Mouse (Mus musculus) intestine, embryonic 16.5 days (tissue): ENCODE measurements around the gene Rlim. TPM values are rescaled to one million over a fixed set of nuclear protein-coding genes. Genes with fewer than 3 reads are reported as not detected.

Experiments used
- ATAC-seq: fragments of 200-750 bp; cut with Nextera tagmentation; 2 replicates; pipeline ENCODE4 v1.8.0; 2017; ENCODE audit warnings: moderate TSS enrichment, moderate library complexity
- H3K27ac ChIP-seq: fragments of 300-500 bp; sonication (generic); 2 replicates; pipeline ENCODE4 v1.5.1; 2014; ENCODE audit warnings: mild to moderate bottlenecking, low read length
- H3K27me3 ChIP-seq: fragments of 300-500 bp; sonication (generic); replicated peaks from 2 replicates; pipeline ENCODE4 v1.6.1; 2014; ENCODE audit warnings: low read length, control low read depth, mixed read lengths; ENCODE audit not compliant: control insufficient read depth, insufficient read depth
- H3K36me3 ChIP-seq: fragments of 300-500 bp; sonication (generic); 2 replicates; pipeline ENCODE4 v1.6.1; 2014; ENCODE audit warnings: low read length, control low read depth; ENCODE audit not compliant: control insufficient read depth, insufficient read depth
- H3K4me1 ChIP-seq: fragments of 300-500 bp; sonication (generic); 2 replicates; pipeline ENCODE4 v1.6.1; 2014; ENCODE audit warnings: low read length, control low read depth, mixed read lengths; ENCODE audit not compliant: control insufficient read depth, insufficient read depth
- H3K4me2 ChIP-seq: fragments of 300-500 bp; sonication (generic); 2 replicates; pipeline ENCODE4 v1.6.1; 2014; ENCODE audit warnings: low read depth, low read length, control low read depth
- H3K4me3 ChIP-seq: fragments of 300-500 bp; sonication (generic); 2 replicates; pipeline ENCODE4 v1.5.1; 2014; ENCODE audit warnings: mild to moderate bottlenecking, low read length
- H3K9ac ChIP-seq: fragments of 300-500 bp; sonication (generic); 2 replicates; pipeline ENCODE4 v1.6.1; 2014; ENCODE audit warnings: low read depth, low read length
- H3K9me3 ChIP-seq: fragments of 300-500 bp; sonication (generic); 2 replicates; pipeline ENCODE4 v1.6.1; 2016; ENCODE audit warnings: low read length, control low read depth; ENCODE audit not compliant: control insufficient read depth
- WGBS: fragments of 180-500 bp; shearing (Covaris S2); extraction: QIAGEN DNeasy Blood & Tissue Kit; methylation state at CpG from one replicate; pipeline ENCODE4 v1.1.7; 2014; 5-methylcytosine and 5-hydroxymethylcytosine counted together
- polyA plus RNA-seq: library from polyadenylated mRNA; unstranded; fragments of >200 nt; fragmentation: Nextera tagmentation; extraction: Ambion mirVana; gene quantifications from 2 replicates; pipeline ENCODE4 v1.2.1, GENCODE M21; 2015

Rlim gene
- polyA plus RNA-seq, 1 experiment from 2014 or later: 23.5 TPM

- Histone ChIP-seq H3K9ac (no peak overlapping the region), H3K4me3 (no peak overlapping the region), H3K4me1 (peaks cover 4% of the 10 kb centered on the region; the same call in 1 of the 2 replicates), H3K27me3 (no peaks in the 10 kb centered on the region), H3K4me2 (no peak overlapping the region), H3K9me3 (no peaks in the 10 kb centered on the region), H3K36me3 (no peaks in the 10 kb centered on the region), H3K27ac (no peak overlapping the region)
- no peak for ATAC-seq
- 35% methylated on average over 6 of the region's 6 CpGs for WGBS
Measured at GRCm38 (mm10) chrX:103986159-103986558, 5.1 kb upstream of the Rlim start.

- no peak overlapping the region for H3K27ac ChIP-seq
- ATAC-seq: no peak
- no peaks in the 10 kb centered on the region for H3K36me3 ChIP-seq
- peaks cover 4% of the 10 kb centered on the region; the same call in 1 of the 2 replicates for H3K4me1 ChIP-seq
- H3K4me3 ChIP-seq: no peak overlapping the region
- no peaks in the 10 kb centered on the region for H3K27me3 ChIP-seq
- 42% methylated on average over 5 of the region's 5 CpGs for WGBS
- no peak overlapping the region for H3K4me2 ChIP-seq
- H3K9me3 ChIP-seq: no peaks in the 10 kb centered on the region
- no peak overlapping the region for H3K9ac ChIP-seq
Measured at GRCm38 (mm10) chrX:103984992-103985391, 3.9 kb upstream of the Rlim start.

- no peak overlapping the region for H3K4me3 ChIP-seq
- H3K4me1 ChIP-seq: no peaks in the 10 kb centered on the region
- no peaks in the 10 kb centered on the region for H3K36me3 ChIP-seq
- ATAC-seq: no peak
- H3K4me2 ChIP-seq: peak overlapping the region; percentile 51
- H3K27ac ChIP-seq: peak overlapping the region; percentile 82; the same call in 1 of the 2 replicates
- H3K9ac ChIP-seq: no peak overlapping the region
- H3K9me3 ChIP-seq: no peaks in the 10 kb centered on the region
- no peaks in the 10 kb centered on the region for H3K27me3 ChIP-seq
- WGBS: 76% methylated on average over 10 of the region's 10 CpGs
Measured at GRCm38 (mm10) chrX:103981806-103982205, 722 bp upstream of the Rlim start.

GRCm38 (mm10) chrX:103980590-103981168 lies 405 bp downstream of the Rlim start:
- Histone ChIP-seq H3K27ac (peak overlapping the region; percentile 89), H3K9ac (peak overlapping the region; percentile 88), H3K9me3 (no peaks in the 10 kb centered on the region), H3K27me3 (no peaks in the 10 kb centered on the region), H3K36me3 (no peaks in the 10 kb centered on the region), H3K4me2 (0 out of 2 replicates have a peak overlapping the region, but pooled peaks have one; percentile 47), H3K4me3 (peak overlapping the region; percentile 74), H3K4me1 (no peaks in the 10 kb centered on the region)
- ATAC-seq: peak; percentile 52
- 20% methylated on average over 51 of the region's 51 CpGs for WGBS

- no peaks in the 10 kb centered on the region for H3K9me3 ChIP-seq
- H3K4me3 ChIP-seq: peak overlapping the region; percentile 74
- 20% methylated on average over 12 of the region's 12 CpGs for WGBS
- ATAC-seq: no peak; the same call in 1 of the 2 replicates
- peak overlapping the region; percentile 89 for H3K27ac ChIP-seq
- peak overlapping the region; percentile 47 for H3K4me2 ChIP-seq
- peak overlapping the region; percentile 88 for H3K9ac ChIP-seq
- H3K27me3 ChIP-seq: no peaks in the 10 kb centered on the region
- no peaks in the 10 kb centered on the region for H3K4me1 ChIP-seq
- H3K36me3 ChIP-seq: no peaks in the 10 kb centered on the region
Measured at GRCm38 (mm10) chrX:103980036-103980435, 1.0 kb downstream of the Rlim start.

- ATAC-seq: no peak
Measured at GRCm38 (mm10) chrX:103939701-103940100, 41.4 kb downstream of the Rlim start.

DNA sequence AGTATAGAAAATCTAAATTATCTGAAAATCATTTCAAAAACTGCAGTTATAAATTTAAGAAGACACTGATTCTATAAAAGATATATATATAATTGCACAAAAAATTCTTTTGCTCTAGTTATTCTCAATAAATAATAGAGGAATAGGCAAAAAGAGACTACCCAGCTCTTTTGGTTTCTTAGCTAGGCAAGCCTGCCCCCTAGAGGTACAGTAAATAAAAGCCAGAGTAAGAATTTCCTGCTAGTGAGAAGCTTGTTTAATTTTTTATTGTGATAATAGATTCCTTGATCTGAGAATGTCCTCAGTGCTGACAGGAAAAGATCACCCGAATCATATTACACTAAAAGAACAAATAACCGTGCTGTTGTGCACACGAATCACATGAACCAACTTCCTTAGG lies 43.8 kb downstream of the Rlim start:
- Histone ChIP-seq H3K27ac (no peak overlapping the region), H3K4me1 (no peaks in the 10 kb centered on the region), H3K9ac (no peak overlapping the region), H3K36me3 (no peaks in the 10 kb centered on the region), H3K9me3 (no peaks in the 10 kb centered on the region), H3K27me3 (no peaks in the 10 kb centered on the region), H3K4me2 (no peak overlapping the region), H3K4me3 (no peak overlapping the region)
- WGBS: 25% methylated on average over 3 of the region's 3 CpGs
- no peak for ATAC-seq

More at GRCm38 (mm10) chrX:103939701-103940100, 41.4 kb downstream of the Rlim start:
- Histone ChIP-seq H3K27me3 (no peaks in the 10 kb centered on the region), H3K36me3 (no peaks in the 10 kb centered on the region), H3K4me2 (no peak overlapping the region), H3K27ac (no peak overlapping the region), H3K4me1 (no peaks in the 10 kb centered on the region), H3K9me3 (no peaks in the 10 kb centered on the region), H3K4me3 (no peak overlapping the region), H3K9ac (no peak overlapping the region)
- WGBS: 82% methylated on average over 3 of the region's 3 CpGs

DNA sequence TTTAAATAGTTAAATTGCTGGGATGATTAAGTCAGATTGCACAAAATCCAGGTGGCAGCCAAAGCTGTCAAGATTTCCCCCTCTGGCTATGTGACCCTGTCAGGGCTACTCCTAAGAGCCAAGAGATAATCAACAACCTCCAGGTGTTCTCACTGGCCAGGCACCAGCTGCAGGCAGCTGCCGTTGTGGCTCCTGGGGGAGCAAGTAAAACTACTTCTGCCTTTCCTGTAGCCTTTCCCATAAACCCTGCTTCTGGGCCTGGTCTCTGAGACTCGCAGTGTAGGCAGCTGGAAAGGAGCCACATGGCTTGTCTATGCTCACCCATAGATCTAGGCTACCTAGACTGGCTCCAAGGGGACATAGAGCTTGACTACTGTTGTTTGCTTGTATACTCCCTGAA lies 58.6 kb downstream of the Rlim start:
- Histone ChIP-seq H3K4me2 (no peak overlapping the region), H3K27ac (no peak overlapping the region), H3K4me1 (no peaks in the 10 kb centered on the region), H3K27me3 (0 out of 2 replicates have a peak, but pooled peaks cover 3% of the 10 kb centered on the region), H3K36me3 (no peaks in the 10 kb centered on the region), H3K4me3 (no peak overlapping the region), H3K9me3 (no peaks in the 10 kb centered on the region), H3K9ac (no peak overlapping the region)
- no peak for ATAC-seq
- 51% methylated on average over 2 of the region's 2 CpGs for WGBS

GRCm38 (mm10) chrX:103918954-103919353 lies 62.1 kb downstream of the Rlim start:
- H3K9me3 ChIP-seq: no peaks in the 10 kb centered on the region
- H3K4me2 ChIP-seq: no peak overlapping the region
- peaks cover 15% of the 10 kb centered on the region; the same call in 1 of the 2 replicates for H3K27me3 ChIP-seq
- H3K9ac ChIP-seq: no peak overlapping the region
- no peak overlapping the region for H3K27ac ChIP-seq
- H3K4me1 ChIP-seq: no peaks in the 10 kb centered on the region
- ATAC-seq: no peak
- H3K4me3 ChIP-seq: no peak overlapping the region
- H3K36me3 ChIP-seq: no peaks in the 10 kb centered on the region
- 41% methylated on average over 5 of the region's 5 CpGs for WGBS

GRCm38 (mm10) chrX:103914790-103915189 lies 66.3 kb downstream of the Rlim start:
- 5% methylated on average over 3 of the region's 3 CpGs for WGBS
- H3K9me3 ChIP-seq: no peaks in the 10 kb centered on the region
- ATAC-seq: no peak
- H3K4me2 ChIP-seq: no peak overlapping the region
- H3K9ac ChIP-seq: no peak overlapping the region
- H3K27me3 ChIP-seq: peaks cover 19% of the 10 kb centered on the region
- H3K27ac ChIP-seq: no peak overlapping the region
- no peak overlapping the region for H3K4me3 ChIP-seq
- H3K36me3 ChIP-seq: no peaks in the 10 kb centered on the region
- H3K4me1 ChIP-seq: no peaks in the 10 kb centered on the region
